Mouse (Mus musculus): ENCODE data around the gene Fgd2.
A peak's percentile ranks its signal among the peaks of the same experiment; 100 is the strongest.

Gene Fgd2

GRCm38 (mm10) chr17:29422912-29423504 is 62.3 kb downstream of the Fgd2 start:
- peak; percentile 54 for DNase-seq (ENCODE audit: low spot score)

- DNase-seq (ENCODE audit: low spot score): no peak
Observed at GRCm38 (mm10) chr17:29423991-29424390, 63.3 kb downstream of the Fgd2 start.

GRCm38 (mm10) chr17:29425345-29425744 is 64.6 kb downstream of the Fgd2 start:
- DNase-seq (ENCODE audit: low spot score): no peak

- DNase-seq (ENCODE audit: low spot score): no peak
Observed at GRCm38 (mm10) chr17:29428213-29428612, 67.5 kb downstream of the Fgd2 start.

GRCm38 (mm10) chr17:29428826-29429225 is 68.1 kb downstream of the Fgd2 start:
- no peak for DNase-seq (ENCODE audit: low spot score)

Data from adipocyte (in vitro differentiated cells).